Mouse (Mus musculus) limb, embryonic 15.5 days (tissue): ENCODE measurements around the gene Itgae. TPM values are rescaled to one million over a fixed set of nuclear protein-coding genes. Genes with fewer than 3 reads are reported as not detected.
A peak's percentile ranks its signal among the peaks of the same experiment; 100 is the strongest.

Experiments
- ATAC-seq: fragments of 200-750 bp; cut with Nextera tagmentation; 2 replicates; pipeline ENCODE4 v1.8.0; 2017; ENCODE audit warnings: low read depth, moderate TSS enrichment; ENCODE audit not compliant: insufficient number of reproducible peaks, low FRiP score, low TSS enrichment
- H3K27ac ChIP-seq: fragments of 300-500 bp; sonication (generic); 2 replicates; pipeline ENCODE4 v1.5.1; 2015; ENCODE audit warnings: moderate library complexity, mild to moderate bottlenecking, inconsistent platforms
- H3K27me3 ChIP-seq: fragments of 300-500 bp; sonication (generic); 2 replicates; pipeline ENCODE4 v1.6.1; 2015; ENCODE audit warnings: inconsistent platforms
- H3K36me3 ChIP-seq: fragments of 300-500 bp; sonication (generic); 2 replicates; pipeline ENCODE4 v1.6.1; 2015; ENCODE audit warnings: inconsistent platforms
- H3K4me1 ChIP-seq: fragments of 300-500 bp; sonication (generic); 2 replicates; pipeline ENCODE4 v1.6.1; 2015; ENCODE audit warnings: inconsistent platforms
- H3K4me2 ChIP-seq: fragments of 300-500 bp; sonication (generic); 2 replicates; pipeline ENCODE4 v1.6.1; 2015; ENCODE audit warnings: mild to moderate bottlenecking, inconsistent platforms
- H3K4me3 ChIP-seq: fragments of 300-500 bp; sonication (generic); 2 replicates; pipeline ENCODE4 v1.5.1; 2015; ENCODE audit warnings: mild to moderate bottlenecking, inconsistent platforms
- H3K9ac ChIP-seq: fragments of 300-500 bp; sonication (generic); 2 replicates; pipeline ENCODE4 v1.6.1; 2015; ENCODE audit warnings: inconsistent platforms
- H3K9me3 ChIP-seq: fragments of 300-500 bp; sonication (generic); 2 replicates; pipeline ENCODE4 v1.6.1; 2016; ENCODE audit warnings: inconsistent platforms
- WGBS: fragments of 180-500 bp; shearing (Covaris S2); methylation state at CpG from one replicate; pipeline ENCODE4 v1.1.7; 2015; 5-methylcytosine and 5-hydroxymethylcytosine counted together
- polyA plus RNA-seq: library from polyadenylated mRNA; unstranded; fragments of >200 nt; fragmentation: Nextera tagmentation; extraction: Ambion mirVana; gene quantifications from 2 replicates; pipeline ENCODE4 v1.2.1, GENCODE M21; 2015

The Itgae gene
- polyA plus RNA-seq, 1 experiment from 2014 or later, result 0.20 TPM

- Histone ChIP-seq H3K36me3 (peaks cover 81% of the 10 kb centered on the region), H3K4me1 (no peaks in the 10 kb centered on the region), H3K9me3 (no peaks in the 10 kb centered on the region), H3K27ac (no peak overlapping the region), H3K4me2 (no peak overlapping the region), H3K27me3 (no peaks in the 10 kb centered on the region), H3K4me3 (no peak overlapping the region), H3K9ac (no peak overlapping the region)
- ATAC-seq, result no peak
- WGBS, result 63% methylated on average over 4 of the region's 4 CpGs
Observed at GRCm38 (mm10) chr11:73076733-73077132, 13.7 kb upstream of the Itgae start.

- no peak for ATAC-seq
- no peak overlapping the region for H3K4me3 ChIP-seq
- H3K4me1 ChIP-seq, result no peaks in the 10 kb centered on the region
- H3K9me3 ChIP-seq, result no peaks in the 10 kb centered on the region
- 81% methylated on average over 6 of the region's 6 CpGs for WGBS
- H3K36me3 ChIP-seq, result peaks cover 86% of the 10 kb centered on the region
- H3K9ac ChIP-seq, result no peak overlapping the region
- H3K27me3 ChIP-seq, result no peaks in the 10 kb centered on the region
- H3K4me2 ChIP-seq, result no peak overlapping the region
- H3K27ac ChIP-seq, result no peak overlapping the region
Observed at GRCm38 (mm10) chr11:73077211-73077720, 13.1 kb upstream of the Itgae start.

DNA sequence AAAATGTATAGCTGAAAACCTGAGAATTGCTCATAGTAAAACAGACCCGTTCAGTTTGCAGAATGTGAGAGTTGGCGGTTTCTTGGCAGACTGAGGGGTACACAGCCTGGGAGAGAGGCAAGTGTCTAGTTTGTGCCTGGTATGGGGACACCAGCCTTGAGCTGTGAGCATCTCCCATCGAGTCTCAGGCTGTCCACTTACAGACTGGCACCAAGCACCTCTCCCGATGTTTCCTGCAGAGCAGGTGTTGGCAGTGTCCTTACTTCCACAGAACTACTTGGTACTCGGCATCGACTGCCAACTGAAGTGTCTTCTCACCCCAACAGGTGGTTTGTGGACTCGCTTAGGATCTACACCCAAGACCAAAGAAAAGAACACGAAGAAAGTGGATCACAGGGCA, 11.8 kb upstream of the Itgae start:
- no peak for ATAC-seq
- no peaks in the 10 kb centered on the region for H3K27me3 ChIP-seq
- WGBS, result 97% methylated on average over 8 of the region's 8 CpGs
- no peaks in the 10 kb centered on the region for H3K4me1 ChIP-seq
- H3K4me3 ChIP-seq, result no peak overlapping the region
- H3K36me3 ChIP-seq, result peaks cover 81% of the 10 kb centered on the region
- no peak overlapping the region for H3K27ac ChIP-seq
- no peak overlapping the region for H3K4me2 ChIP-seq
- no peaks in the 10 kb centered on the region for H3K9me3 ChIP-seq
- H3K9ac ChIP-seq, result no peak overlapping the region

GRCm38 (mm10) chr11:73080306-73080705, 10.1 kb upstream of the Itgae start:
- 88% methylated on average over 3 of the region's 3 CpGs for WGBS
- ATAC-seq, result no peak

DNA sequence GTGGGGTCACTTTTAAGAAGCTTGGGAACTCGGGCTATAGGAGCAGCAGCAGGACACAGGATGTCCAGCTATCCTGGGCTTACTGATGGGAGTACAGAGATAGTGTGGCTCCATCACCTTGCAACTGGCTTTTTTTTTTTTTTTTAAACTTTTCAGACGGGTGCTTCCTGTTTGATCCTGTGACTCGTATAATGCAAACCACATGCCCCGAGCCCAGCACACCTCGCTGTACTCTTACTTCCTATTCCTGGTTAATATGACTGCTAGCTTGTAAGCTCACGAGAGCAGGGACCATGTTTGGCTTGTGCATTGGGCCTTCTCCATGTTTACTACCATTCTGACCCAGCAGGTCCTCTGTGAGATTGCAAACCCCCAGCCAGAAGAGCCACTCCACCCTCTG, 6.1 kb upstream of the Itgae start:
- no peak for ATAC-seq
- peaks cover 28% of the 10 kb centered on the region for H3K36me3 ChIP-seq
- 34% methylated on average over 6 of the region's 6 CpGs for WGBS
- peak overlapping the region; percentile 71 for H3K27ac ChIP-seq
- H3K4me1 ChIP-seq, result peaks cover 26% of the 10 kb centered on the region
- H3K4me2 ChIP-seq, result no peak overlapping the region
- H3K4me3 ChIP-seq, result no peak overlapping the region
- no peaks in the 10 kb centered on the region for H3K27me3 ChIP-seq
- no peak overlapping the region for H3K9ac ChIP-seq
- H3K9me3 ChIP-seq, result no peaks in the 10 kb centered on the region

More at GRCm38 (mm10) chr11:73080306-73080705, 10.1 kb upstream of the Itgae start:
- Histone ChIP-seq H3K36me3 (peaks cover 64% of the 10 kb centered on the region), H3K4me3 (no peak overlapping the region), H3K27me3 (no peaks in the 10 kb centered on the region), H3K27ac (no peak overlapping the region), H3K4me1 (peaks cover 16% of the 10 kb centered on the region), H3K4me2 (no peak overlapping the region), H3K9ac (no peak overlapping the region), H3K9me3 (no peaks in the 10 kb centered on the region)

- peaks cover 24% of the 10 kb centered on the region for H3K36me3 ChIP-seq
- H3K27me3 ChIP-seq, result no peaks in the 10 kb centered on the region
- H3K27ac ChIP-seq, result peak overlapping the region; percentile 71
- no peak overlapping the region for H3K4me3 ChIP-seq
- H3K9me3 ChIP-seq, result no peaks in the 10 kb centered on the region
- H3K9ac ChIP-seq, result no peak overlapping the region
- H3K4me1 ChIP-seq, result peaks cover 26% of the 10 kb centered on the region
- no peak overlapping the region for H3K4me2 ChIP-seq
- 22% methylated on average over 10 of the region's 10 CpGs for WGBS
- peak; percentile 70 for ATAC-seq
Observed at GRCm38 (mm10) chr11:73084804-73085231, 5.6 kb upstream of the Itgae start.

- Histone ChIP-seq H3K4me1 (peaks cover 26% of the 10 kb centered on the region), H3K4me3 (no peak overlapping the region), H3K9me3 (no peaks in the 10 kb centered on the region), H3K9ac (no peak overlapping the region), H3K4me2 (no peak overlapping the region), H3K27ac (peak overlapping the region; percentile 69), H3K36me3 (peaks cover 22% of the 10 kb centered on the region), H3K27me3 (no peaks in the 10 kb centered on the region)
- ATAC-seq, result 0 out of 2 replicates have a peak, but pooled peaks have one; percentile 5
- 24% methylated on average over 7 of the region's 7 CpGs for WGBS
Observed at GRCm38 (mm10) chr11:73085391-73085790, 5.0 kb upstream of the Itgae start.

DNA sequence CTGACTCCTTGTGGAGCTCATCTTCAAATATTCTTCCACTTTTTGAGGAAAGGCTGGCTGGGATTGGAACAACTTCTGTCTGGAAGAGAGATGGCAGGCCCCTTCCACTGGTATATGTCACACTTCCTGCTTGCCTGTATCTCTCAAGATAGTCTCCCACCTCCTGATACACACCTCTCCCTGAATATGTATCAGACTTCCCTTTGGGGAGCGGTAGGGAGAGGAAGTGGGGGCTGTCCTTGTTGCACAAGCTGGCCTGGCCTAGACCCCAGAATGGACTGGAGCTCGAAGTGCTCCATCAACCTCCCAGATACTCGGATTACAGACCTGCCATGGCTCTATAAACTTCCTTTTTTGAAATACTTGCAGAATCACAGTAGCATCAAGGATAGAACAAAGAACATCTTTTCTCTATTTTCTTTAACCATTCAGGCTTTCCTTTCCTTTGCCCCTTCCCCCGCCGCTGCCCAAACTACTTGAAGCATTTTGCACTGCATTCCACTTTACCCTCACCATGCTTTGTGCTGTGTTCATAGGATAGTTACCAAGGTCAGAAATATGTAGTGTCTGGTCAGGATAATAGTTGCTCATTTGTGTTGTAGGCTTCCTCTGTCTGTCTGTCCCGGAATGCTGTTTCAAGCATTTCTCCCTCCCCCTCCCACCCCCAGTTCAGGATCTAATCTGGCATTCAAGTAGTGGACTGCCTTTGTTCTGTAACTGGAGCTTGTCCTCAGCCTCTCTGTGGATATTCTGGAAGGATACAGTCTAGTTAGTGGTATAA, 2.5 kb upstream of the Itgae start:
- Histone ChIP-seq H3K36me3 (no peaks in the 10 kb centered on the region), H3K9me3 (no peaks in the 10 kb centered on the region), H3K9ac (no peak overlapping the region), H3K4me1 (peaks cover 26% of the 10 kb centered on the region), H3K4me3 (no peak overlapping the region), H3K4me2 (no peak overlapping the region), H3K27ac (no peak overlapping the region), H3K27me3 (no peaks in the 10 kb centered on the region)
- no peak for ATAC-seq
- 65% methylated on average over 6 of the region's 6 CpGs for WGBS

DNA sequence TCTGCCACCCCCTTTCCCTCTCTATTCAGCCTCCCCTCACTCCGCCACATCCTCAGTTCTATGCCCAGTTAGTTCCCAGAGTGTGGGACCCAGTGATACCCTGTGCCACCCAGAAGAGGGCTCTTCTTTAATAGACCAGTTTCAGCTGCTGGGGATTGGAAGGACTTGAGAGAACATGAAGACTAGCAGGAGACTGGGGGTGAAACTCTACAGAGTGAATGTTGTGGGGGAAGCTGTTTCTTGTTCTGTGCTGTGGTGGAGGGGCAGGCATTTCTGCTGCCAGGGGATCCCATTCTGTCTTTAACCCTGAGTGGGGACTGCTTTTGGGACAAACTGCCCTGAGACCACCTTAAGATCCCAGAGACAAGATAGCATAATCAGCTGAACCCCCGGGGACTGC, 443 bp downstream of the Itgae start:
- 87% methylated on average over 2 of the region's 2 CpGs for WGBS
- no peaks in the 10 kb centered on the region for H3K9me3 ChIP-seq
- ATAC-seq, result no peak

DNA sequence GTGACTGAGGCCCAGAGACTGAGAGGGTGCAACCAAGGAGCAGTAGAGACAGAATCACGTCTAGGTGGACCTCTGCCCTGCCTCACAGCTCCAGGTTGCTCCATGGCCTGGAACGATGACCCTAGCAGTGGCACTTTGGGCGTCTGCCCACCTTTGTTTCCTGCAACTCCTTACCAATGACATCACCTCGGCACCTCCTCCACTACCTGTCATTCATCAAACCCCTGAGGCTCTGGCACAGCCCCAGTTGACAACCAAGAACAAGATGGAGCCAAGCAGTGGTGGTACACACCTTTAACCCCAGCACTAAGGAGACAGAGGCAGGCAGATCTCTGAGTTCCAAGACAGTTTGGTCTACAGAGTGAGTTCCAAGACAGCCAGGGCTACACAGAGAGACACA, 1.7 kb downstream of the Itgae start:
- no peaks in the 10 kb centered on the region for H3K27me3 ChIP-seq
- H3K4me3 ChIP-seq, result no peak overlapping the region
- H3K36me3 ChIP-seq, result no peaks in the 10 kb centered on the region
- H3K9ac ChIP-seq, result no peak overlapping the region
- no peak overlapping the region for H3K27ac ChIP-seq
- 73% methylated on average over 4 of the region's 4 CpGs for WGBS
- no peaks in the 10 kb centered on the region for H3K9me3 ChIP-seq
- no peak for ATAC-seq
- H3K4me2 ChIP-seq, result no peak overlapping the region
- H3K4me1 ChIP-seq, result no peaks in the 10 kb centered on the region

More for the DNA sequence above, 443 bp downstream of the Itgae start:
- Histone ChIP-seq H3K9ac (no peak overlapping the region), H3K27me3 (no peaks in the 10 kb centered on the region), H3K27ac (no peak overlapping the region), H3K4me3 (no peak overlapping the region), H3K36me3 (no peaks in the 10 kb centered on the region), H3K4me2 (no peak overlapping the region), H3K4me1 (peaks cover 8% of the 10 kb centered on the region)

DNA sequence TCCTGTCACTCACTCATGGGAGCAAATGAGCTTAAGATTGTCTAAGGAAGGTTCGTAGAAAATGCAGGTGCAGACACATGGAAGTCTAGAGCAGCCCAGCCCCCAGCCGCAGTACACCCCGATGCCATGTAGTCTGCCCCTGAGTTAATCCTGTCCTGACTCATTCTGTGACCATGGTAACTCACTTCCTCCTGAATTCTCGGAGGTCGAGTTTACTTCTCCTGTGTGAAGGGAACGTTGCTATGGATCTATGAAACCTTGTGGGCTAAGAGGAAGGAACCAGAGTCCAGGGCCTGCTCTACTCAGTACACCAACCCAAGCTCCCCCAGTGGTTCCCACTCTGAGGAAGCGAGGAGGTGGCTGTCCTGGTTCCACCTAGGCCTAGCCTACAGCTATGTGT, 2.5 kb downstream of the Itgae start:
- H3K4me1 ChIP-seq, result no peaks in the 10 kb centered on the region
- no peaks in the 10 kb centered on the region for H3K36me3 ChIP-seq
- no peak overlapping the region for H3K9ac ChIP-seq
- WGBS, result 72% methylated on average over 7 of the region's 7 CpGs
- H3K27me3 ChIP-seq, result no peaks in the 10 kb centered on the region
- no peak overlapping the region for H3K27ac ChIP-seq
- no peak overlapping the region for H3K4me3 ChIP-seq
- ATAC-seq, result no peak
- no peak overlapping the region for H3K4me2 ChIP-seq
- H3K9me3 ChIP-seq, result no peaks in the 10 kb centered on the region

DNA sequence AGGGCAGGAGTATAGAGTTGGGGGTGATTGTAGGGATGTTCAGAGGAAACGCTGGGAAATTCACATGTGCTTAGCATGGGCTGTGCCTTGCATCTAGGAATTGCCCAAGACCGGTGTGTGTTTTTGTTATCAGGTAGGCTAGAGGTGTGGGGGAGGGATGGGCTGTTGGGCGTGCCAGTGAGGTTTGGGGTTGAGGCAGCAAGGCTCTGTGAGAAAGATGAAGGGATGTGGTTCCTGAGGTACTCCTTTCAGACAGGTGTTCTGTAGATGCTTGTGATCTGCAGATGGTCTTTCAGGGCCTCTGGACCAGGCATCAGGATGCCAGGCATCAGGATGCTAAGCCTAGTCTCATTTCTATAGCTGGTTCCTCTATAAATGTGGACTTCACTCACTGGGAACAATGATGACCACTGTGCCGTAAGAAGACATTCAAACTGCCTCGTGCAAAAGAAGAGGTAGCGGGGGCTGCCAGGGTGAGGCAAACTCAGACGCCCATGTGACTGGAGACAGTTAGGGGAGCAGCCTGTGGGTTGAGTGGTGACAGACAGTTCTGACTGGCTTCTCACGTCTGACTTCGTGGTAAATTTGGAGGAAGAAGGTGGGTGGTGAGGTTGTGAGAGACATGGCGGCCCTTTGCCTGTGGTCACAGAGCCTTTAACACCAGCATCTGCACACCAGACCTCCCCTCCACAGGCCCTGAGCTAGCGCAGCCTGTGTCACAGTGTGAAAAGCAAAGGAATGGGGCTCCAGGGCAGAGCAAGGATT, 4.0 kb downstream of the Itgae start:
- no peak overlapping the region for H3K4me2 ChIP-seq
- no peak overlapping the region for H3K27ac ChIP-seq
- no peak overlapping the region for H3K4me3 ChIP-seq
- H3K36me3 ChIP-seq, result no peaks in the 10 kb centered on the region
- no peaks in the 10 kb centered on the region for H3K9me3 ChIP-seq
- WGBS, result 68% methylated on average over 11 of the region's 11 CpGs
- no peak overlapping the region for H3K9ac ChIP-seq
- ATAC-seq, result no peak
- H3K27me3 ChIP-seq, result no peaks in the 10 kb centered on the region
- no peaks in the 10 kb centered on the region for H3K4me1 ChIP-seq
